Mouse (Mus musculus) neural tube, embryonic 13.5 days (tissue): Measurements from ENCODE around the gene Grm7. TPM values are rescaled to one million over a fixed set of nuclear protein-coding genes. Genes with fewer than 3 reads are reported as not detected.

Experiments used
- ATAC-seq: fragments of 200-750 bp; cut with Nextera tagmentation; 2 replicates; pipeline ENCODE4 v1.8.0; 2017; ENCODE audit warnings: low read depth, mild to moderate bottlenecking, moderate TSS enrichment, moderate library complexity
- H3K27ac ChIP-seq: fragments of 300-500 bp; sonication (generic); replicated peaks from 2 replicates; pipeline ENCODE4 v1.5.1; 2015; ENCODE audit warnings: moderate library complexity, mild to moderate bottlenecking, inconsistent platforms
- H3K27me3 ChIP-seq: fragments of 300-500 bp; sonication (generic); 2 replicates; pipeline ENCODE4 v1.6.1; 2015; ENCODE audit warnings: mild to moderate bottlenecking, inconsistent platforms
- H3K36me3 ChIP-seq: fragments of 300-500 bp; sonication (generic); 2 replicates; pipeline ENCODE4 v1.6.1; 2015; ENCODE audit warnings: mild to moderate bottlenecking, inconsistent platforms
- H3K4me1 ChIP-seq: fragments of 300-500 bp; sonication (generic); replicated peaks from 2 replicates; pipeline ENCODE4 v1.6.1; 2015; ENCODE audit warnings: inconsistent platforms
- H3K4me2 ChIP-seq: fragments of 300-500 bp; sonication (generic); 2 replicates; pipeline ENCODE4 v1.6.1; 2015; ENCODE audit warnings: inconsistent platforms, mild to moderate bottlenecking, moderate library complexity
- H3K4me3 ChIP-seq: fragments of 300-500 bp; sonication (generic); 2 replicates; pipeline ENCODE4 v1.5.1; 2015; ENCODE audit warnings: mild to moderate bottlenecking, inconsistent platforms
- H3K9ac ChIP-seq: fragments of 300-500 bp; sonication (generic); 2 replicates; pipeline ENCODE4 v1.6.1; 2015; ENCODE audit warnings: moderate library complexity, mild to moderate bottlenecking, inconsistent platforms
- H3K9me3 ChIP-seq: fragments of 300-500 bp; sonication (generic); 2 replicates; pipeline ENCODE4 v1.6.1; 2016; ENCODE audit warnings: inconsistent platforms
- WGBS: fragments of 180-500 bp; shearing (Covaris S2); methylation state at CpG from one replicate; pipeline ENCODE4 v1.1.7; 2015; 5-methylcytosine and 5-hydroxymethylcytosine counted together
- polyA plus RNA-seq: library from polyadenylated mRNA; unstranded; fragments of >200 nt; fragmentation: Nextera tagmentation; extraction: Ambion mirVana; gene quantifications from 2 replicates; pipeline ENCODE4 v1.2.1, GENCODE M21; 2015

Gene Grm7
- polyA plus RNA-seq, 1 experiment from 2014 or later, result 15.7 TPM

DNA sequence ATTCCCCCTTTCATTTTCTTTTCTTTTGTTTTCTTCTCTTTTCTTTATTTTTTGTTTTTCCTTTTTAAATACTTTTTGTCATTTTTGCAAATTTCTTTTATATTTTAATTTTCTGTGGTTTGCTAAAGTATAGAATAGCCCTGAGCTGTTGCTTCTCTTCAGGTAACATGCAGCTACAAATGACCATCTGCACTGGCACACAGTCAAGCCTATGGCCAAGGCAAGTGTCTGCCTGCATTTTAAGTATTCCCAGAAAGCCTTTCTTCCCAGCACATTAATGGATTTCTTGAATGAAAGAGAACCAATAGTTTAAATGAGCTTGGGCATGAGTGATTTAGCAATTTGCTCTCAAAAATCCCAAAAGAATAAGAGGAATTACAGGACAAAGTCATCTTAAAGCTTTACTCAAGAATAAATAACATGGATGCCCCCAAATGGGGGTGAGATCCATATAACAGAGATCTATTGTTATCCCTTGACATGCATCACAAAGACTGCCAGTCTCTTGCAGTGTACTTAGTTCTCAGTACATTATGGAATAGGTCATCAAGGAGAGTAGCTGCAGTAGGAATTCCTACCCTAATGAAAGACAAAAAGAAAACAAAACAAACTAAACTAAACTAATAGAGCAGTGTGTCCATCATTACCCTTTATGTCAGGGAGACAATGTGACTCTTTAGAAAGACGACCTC, 865.5 kb downstream of the Grm7 start:
- Histone ChIP-seq H3K9me3 (no peaks in the 10 kb centered on the region), H3K36me3 (no peaks in the 10 kb centered on the region), H3K4me3 (no peak overlapping the region), H3K9ac (no peak overlapping the region), H3K27me3 (no peaks in the 10 kb centered on the region), H3K4me1 (peaks cover 10% of the 10 kb centered on the region), H3K4me2 (no peak overlapping the region), H3K27ac (no peak overlapping the region)
- WGBS, result 11% methylated on average over 1 of the region's 1 CpGs
- no peak for ATAC-seq

- Histone ChIP-seq H3K4me2 (no peak overlapping the region), H3K4me3 (no peak overlapping the region), H3K36me3 (no peaks in the 10 kb centered on the region), H3K9me3 (no peaks in the 10 kb centered on the region), H3K4me1 (peaks cover 10% of the 10 kb centered on the region), H3K27ac (no peak overlapping the region), H3K27me3 (no peaks in the 10 kb centered on the region), H3K9ac (no peak overlapping the region)
- 23% methylated on average over 2 of the region's 2 CpGs for WGBS
- ATAC-seq, result peak; percentile 47; the same call in 1 of the 2 replicates
Measured at GRCm38 (mm10) chr6:111512359-111512758, 867.0 kb downstream of the Grm7 start.

DNA sequence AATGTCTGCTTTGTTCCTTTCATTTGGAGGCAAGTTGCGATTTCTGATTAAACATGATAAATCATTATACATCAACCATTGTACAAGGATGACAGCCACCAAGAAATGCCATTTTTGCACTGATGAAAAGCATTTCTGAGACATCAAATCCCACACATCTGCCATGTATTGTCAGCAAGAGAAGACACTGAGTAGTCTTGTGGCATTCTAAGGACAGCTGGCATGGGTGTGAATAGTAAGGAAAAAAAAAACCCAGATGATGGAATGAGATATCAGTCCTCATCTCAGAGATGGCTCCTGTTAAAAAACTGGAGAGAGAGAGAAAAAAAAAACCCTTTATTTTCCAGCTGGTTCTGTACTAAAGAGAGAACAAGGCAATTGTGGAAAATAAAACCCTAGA, 875.8 kb downstream of the Grm7 start:
- no peak for ATAC-seq
- H3K27me3 ChIP-seq, result no peaks in the 10 kb centered on the region
- WGBS, result 90% methylated on average over 1 of the region's 1 CpGs
- H3K36me3 ChIP-seq, result no peaks in the 10 kb centered on the region
- no peak overlapping the region for H3K9ac ChIP-seq
- H3K9me3 ChIP-seq, result no peaks in the 10 kb centered on the region
- no peak overlapping the region for H3K4me2 ChIP-seq
- no peak overlapping the region for H3K4me3 ChIP-seq
- H3K27ac ChIP-seq, result no peak overlapping the region
- H3K4me1 ChIP-seq, result no peaks in the 10 kb centered on the region

DNA sequence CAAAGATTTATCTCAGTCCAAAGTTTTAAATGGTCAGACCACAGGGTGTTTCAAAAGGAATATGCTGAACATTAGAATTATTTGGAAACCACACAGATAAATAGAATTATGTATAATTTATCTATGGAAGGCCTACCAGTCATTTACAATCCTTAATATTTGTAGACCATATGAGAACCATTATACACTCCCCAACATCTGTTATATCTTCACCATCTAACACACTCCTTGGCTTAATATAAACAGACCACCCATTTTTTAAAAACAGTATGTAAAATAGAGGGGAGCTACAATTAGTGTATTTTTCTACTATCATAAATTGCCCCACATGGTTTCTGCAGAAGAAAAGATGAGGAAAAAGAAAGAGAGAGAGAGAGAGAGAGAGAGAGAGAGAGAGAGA, 876.7 kb downstream of the Grm7 start:
- H3K4me3 ChIP-seq, result no peak overlapping the region
- no peak overlapping the region for H3K4me2 ChIP-seq
- no peaks in the 10 kb centered on the region for H3K36me3 ChIP-seq
- H3K27ac ChIP-seq, result no peak overlapping the region
- no peak for ATAC-seq
- no peaks in the 10 kb centered on the region for H3K4me1 ChIP-seq
- H3K9me3 ChIP-seq, result no peaks in the 10 kb centered on the region
- H3K27me3 ChIP-seq, result no peaks in the 10 kb centered on the region
- H3K9ac ChIP-seq, result no peak overlapping the region

DNA sequence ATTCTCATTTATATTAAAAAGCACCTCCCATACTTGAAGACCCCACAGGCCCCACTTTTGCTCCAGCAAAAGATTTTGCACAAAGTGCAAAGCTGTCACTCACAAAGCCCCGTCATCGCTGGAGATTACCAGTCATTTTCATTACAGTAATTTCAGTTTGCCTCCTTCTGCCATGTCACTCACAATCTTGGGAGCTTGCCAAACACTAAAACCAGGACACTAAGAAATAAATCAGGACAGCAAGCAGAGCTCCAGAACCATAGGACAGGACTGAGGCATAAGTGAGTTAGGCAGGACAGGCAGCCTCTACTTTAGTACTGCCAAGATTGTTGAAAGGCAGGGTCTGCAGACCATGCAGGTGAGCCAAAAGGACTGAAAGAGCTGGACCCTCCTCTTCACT, 884.6 kb downstream of the Grm7 start:
- Histone ChIP-seq H3K4me3 (no peak overlapping the region), H3K4me1 (no peaks in the 10 kb centered on the region), H3K27ac (no peak overlapping the region), H3K4me2 (no peak overlapping the region), H3K9me3 (no peaks in the 10 kb centered on the region), H3K36me3 (no peaks in the 10 kb centered on the region), H3K9ac (no peak overlapping the region), H3K27me3 (no peaks in the 10 kb centered on the region)
- WGBS, result 75% methylated on average over 2 of the region's 2 CpGs
- no peak for ATAC-seq

- no peak overlapping the region for H3K9ac ChIP-seq
- no peaks in the 10 kb centered on the region for H3K36me3 ChIP-seq
- no peaks in the 10 kb centered on the region for H3K27me3 ChIP-seq
- H3K4me1 ChIP-seq, result no peaks in the 10 kb centered on the region
- no peak overlapping the region for H3K27ac ChIP-seq
- no peak overlapping the region for H3K4me3 ChIP-seq
- no peak overlapping the region for H3K4me2 ChIP-seq
- 48% methylated on average over 1 of the region's 1 CpGs for WGBS
- H3K9me3 ChIP-seq, result no peaks in the 10 kb centered on the region
- ATAC-seq, result no peak
Measured at GRCm38 (mm10) chr6:111558588-111558987, 913.2 kb downstream of the Grm7 start.

DNA sequence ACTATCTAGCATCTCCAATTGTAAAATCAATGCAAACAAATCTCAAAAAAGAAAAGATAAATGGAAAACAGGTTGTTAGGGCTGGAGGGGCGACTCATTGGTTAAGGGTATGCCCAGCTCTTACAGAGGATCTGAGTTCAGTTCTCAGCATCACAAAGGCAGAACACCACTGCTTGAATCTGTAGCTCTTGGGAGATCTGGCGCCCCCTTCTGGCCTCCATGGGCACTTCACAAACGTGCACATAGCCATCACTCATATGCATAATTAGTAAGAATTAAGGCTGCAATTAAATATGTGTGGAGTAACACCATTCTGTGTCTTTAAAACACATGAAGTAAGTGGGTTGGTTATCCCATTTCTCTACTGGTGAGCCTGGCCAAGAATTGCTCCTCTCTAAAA, 914.1 kb downstream of the Grm7 start:
- Histone ChIP-seq H3K9ac (no peak overlapping the region), H3K4me1 (no peaks in the 10 kb centered on the region), H3K4me3 (no peak overlapping the region), H3K36me3 (no peaks in the 10 kb centered on the region), H3K27ac (no peak overlapping the region), H3K27me3 (no peaks in the 10 kb centered on the region), H3K9me3 (no peaks in the 10 kb centered on the region), H3K4me2 (no peak overlapping the region)
- 72% methylated on average over 3 of the region's 3 CpGs for WGBS
- no peak for ATAC-seq

- H3K4me2 ChIP-seq, result no peak overlapping the region
- ATAC-seq, result no peak
- no peaks in the 10 kb centered on the region for H3K9me3 ChIP-seq
- WGBS, result 88% methylated on average over 7 of the region's 7 CpGs
- no peak overlapping the region for H3K27ac ChIP-seq
- H3K4me3 ChIP-seq, result no peak overlapping the region
- no peak overlapping the region for H3K9ac ChIP-seq
- no peaks in the 10 kb centered on the region for H3K27me3 ChIP-seq
- no peaks in the 10 kb centered on the region for H3K36me3 ChIP-seq
- no peaks in the 10 kb centered on the region for H3K4me1 ChIP-seq
Measured at GRCm38 (mm10) chr6:111561347-111561746, 916.0 kb downstream of the Grm7 start.

DNA sequence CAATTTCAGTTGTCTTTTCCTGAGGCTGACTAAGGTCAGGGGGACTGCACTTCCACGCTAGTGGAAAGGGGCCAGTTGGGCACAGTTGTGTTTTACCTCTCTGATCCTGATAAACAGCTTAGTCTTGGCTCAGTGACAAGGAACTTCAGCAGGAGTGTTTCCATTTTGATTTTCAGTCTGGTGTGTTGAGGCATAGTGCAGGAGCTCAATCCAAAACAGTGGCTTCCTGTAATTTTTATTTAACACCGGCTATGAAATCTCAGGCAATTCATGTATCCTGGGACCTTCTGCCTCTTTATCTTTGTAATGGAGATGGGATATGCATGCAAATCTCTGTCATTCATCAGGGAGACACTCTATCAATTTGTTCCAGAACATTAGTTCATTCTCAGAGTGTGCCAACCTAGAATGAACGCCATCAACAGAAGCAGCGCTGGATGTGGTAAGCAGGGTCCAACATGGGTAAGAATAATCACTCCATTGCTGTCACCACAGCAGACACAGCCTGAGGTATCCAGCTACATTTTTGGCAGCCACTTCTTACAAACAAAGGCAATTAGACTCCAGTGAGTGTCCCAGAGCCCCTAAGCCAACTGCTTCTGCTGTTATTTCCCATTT, 926.2 kb downstream of the Grm7 start:
- no peaks in the 10 kb centered on the region for H3K9me3 ChIP-seq
- peak; percentile 67 for ATAC-seq
- H3K27ac ChIP-seq, result no peak overlapping the region
- no peak overlapping the region for H3K4me3 ChIP-seq
- no peak overlapping the region for H3K9ac ChIP-seq
- H3K27me3 ChIP-seq, result no peaks in the 10 kb centered on the region
- H3K36me3 ChIP-seq, result no peaks in the 10 kb centered on the region
- 56% methylated on average over 4 of the region's 4 CpGs for WGBS
- no peak overlapping the region for H3K4me2 ChIP-seq
- no peaks in the 10 kb centered on the region for H3K4me1 ChIP-seq

DNA sequence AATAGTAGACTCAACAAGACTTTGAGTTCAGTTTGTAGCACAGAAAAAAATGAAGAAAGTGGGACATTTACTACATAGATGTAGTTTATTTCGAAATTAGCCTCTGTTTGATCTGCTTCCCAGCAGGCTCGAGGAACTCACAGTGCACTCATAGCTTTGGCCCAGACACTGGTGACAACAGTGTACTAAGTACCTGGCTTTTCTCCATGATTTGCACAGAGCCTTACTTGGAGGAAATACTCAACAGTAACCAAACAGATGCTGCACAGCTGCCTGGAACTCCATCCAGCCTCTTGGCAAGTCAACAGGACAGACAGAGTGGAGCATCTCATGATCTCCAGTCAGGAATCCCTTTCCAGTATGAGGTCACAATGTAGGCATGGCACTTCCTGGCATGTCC, 939.5 kb downstream of the Grm7 start:
- Histone ChIP-seq H3K27me3 (no peaks in the 10 kb centered on the region), H3K4me2 (no peak overlapping the region), H3K4me1 (no peaks in the 10 kb centered on the region), H3K27ac (no peak overlapping the region), H3K36me3 (no peaks in the 10 kb centered on the region), H3K4me3 (no peak overlapping the region), H3K9ac (no peak overlapping the region), H3K9me3 (no peaks in the 10 kb centered on the region)
- no peak for ATAC-seq
- WGBS, result 83% methylated on average over 2 of the region's 2 CpGs

DNA sequence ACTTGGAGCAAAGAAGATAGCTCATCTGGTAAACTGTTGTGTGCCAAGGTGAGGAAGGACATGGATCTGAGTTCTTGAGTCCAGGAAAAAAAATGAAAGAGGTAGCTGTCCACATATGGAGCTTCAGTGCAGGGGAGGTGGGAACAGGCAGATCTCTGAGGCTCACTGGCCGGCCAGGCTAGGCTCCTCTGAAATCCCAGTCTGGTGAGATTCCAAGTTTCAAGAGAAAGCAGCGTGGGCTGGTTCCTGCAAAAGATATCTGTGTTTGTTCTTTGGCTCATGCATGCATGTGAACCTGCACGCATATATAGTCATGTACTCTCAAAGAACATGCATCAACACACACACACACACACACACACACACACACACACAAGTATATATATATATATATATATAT, 942.2 kb downstream of the Grm7 start:
- H3K27ac ChIP-seq, result no peak overlapping the region
- no peaks in the 10 kb centered on the region for H3K4me1 ChIP-seq
- H3K9me3 ChIP-seq, result no peaks in the 10 kb centered on the region
- no peak overlapping the region for H3K4me3 ChIP-seq
- no peaks in the 10 kb centered on the region for H3K27me3 ChIP-seq
- no peaks in the 10 kb centered on the region for H3K36me3 ChIP-seq
- 83% methylated on average over 3 of the region's 3 CpGs for WGBS
- H3K9ac ChIP-seq, result no peak overlapping the region
- no peak overlapping the region for H3K4me2 ChIP-seq
- ATAC-seq, result no peak

DNA sequence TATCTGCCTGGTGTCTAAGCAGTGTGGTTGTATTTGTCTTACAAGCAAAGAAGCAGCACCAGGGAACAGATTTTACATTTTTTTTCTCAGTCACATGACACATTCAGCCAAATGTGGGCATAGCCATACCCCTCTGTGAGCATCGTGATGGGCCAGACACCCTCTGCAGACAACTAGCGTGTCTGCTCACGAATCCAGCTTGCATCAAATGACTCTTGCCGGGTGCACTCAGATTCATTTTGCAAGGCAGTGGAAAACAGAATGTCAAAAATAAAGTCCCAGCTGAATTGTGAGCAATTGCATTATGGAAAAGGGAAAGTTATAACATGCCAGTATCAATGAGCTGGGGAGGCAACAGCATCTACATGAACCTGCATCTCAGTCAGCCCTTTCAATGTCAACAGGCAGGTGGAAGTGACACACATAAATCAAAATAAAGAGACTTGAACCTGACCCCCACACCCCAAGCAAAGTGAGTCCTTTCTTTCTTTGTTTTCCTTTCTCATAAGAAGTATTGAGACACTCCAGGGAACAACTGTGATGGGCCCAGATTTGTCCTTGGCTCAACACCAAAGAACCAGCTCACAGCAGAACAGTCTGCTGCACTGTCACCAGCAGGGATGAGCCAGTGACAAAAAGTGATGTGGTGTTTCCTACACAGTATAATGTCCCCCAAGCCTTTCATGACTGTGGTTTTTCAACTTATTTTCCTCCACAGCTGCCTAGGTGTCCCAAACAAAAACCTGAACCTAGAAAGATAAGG, 956.7 kb downstream of the Grm7 start:
- Histone ChIP-seq H3K4me3 (no peak overlapping the region), H3K36me3 (no peaks in the 10 kb centered on the region), H3K27ac (no peak overlapping the region), H3K9me3 (no peaks in the 10 kb centered on the region), H3K4me1 (no peaks in the 10 kb centered on the region), H3K9ac (no peak overlapping the region), H3K27me3 (no peaks in the 10 kb centered on the region), H3K4me2 (no peak overlapping the region)
- WGBS, result 92% methylated on average over 4 of the region's 4 CpGs
- no peak for ATAC-seq
